Mouse (Mus musculus) cerebellum, adult 9-11 months (tissue): ENCODE results near the gene Gatad2b.

Experiments used
- DNase-seq: peaks from one replicate; pipeline ENCODE4 v3.0.0; 2022

Gatad2b gene

DNA sequence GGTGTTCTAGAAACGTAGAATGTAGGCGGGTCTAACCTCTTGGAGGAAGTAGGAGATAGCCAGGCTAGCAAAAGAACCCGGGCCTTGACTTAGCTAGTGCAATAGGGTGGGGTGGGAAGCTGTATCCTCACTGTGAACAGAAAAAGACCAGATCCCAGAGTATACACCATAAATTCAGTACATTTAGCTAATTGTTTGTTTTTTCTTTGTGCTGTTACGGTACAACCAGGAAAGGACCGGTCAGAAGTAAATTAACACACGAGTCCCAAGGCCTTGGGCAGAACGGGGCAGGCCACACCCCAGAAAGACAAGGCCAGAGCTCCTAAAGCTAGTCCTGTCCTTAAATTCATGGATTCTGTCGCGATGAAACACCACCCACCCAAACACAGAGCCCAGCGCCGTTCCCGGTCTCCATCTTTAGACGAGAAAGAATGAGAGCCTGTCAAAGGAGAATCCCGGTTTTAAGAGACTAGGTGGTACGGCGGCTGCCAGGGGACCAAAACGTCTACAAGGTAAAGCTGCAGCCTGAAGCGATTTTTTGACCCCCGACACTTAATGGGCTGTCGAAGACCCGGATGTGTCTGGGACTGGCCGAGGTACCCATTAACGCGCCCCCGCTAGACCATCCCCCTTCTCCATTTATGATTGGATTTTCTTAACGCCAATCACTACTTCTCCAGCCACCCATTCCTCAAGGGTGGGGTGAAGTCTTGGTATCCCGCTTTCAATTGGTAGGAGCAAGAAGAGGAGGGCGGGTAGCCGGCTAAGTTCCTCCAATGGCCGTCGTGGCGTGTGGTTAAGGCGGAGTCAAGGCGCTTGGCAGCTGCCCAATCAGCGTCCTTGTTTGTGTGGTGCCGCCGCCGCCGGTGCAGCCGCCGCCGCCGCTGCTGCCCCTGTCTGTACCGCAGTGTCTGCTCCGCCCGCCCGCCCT lies at the start of gene Gatad2b:
TSS of gene Gatad2b (plus strand) at position 834 of the 931 bp plus-strand sequence.
- DNase-seq, result peak; percentile 100

DNA sequence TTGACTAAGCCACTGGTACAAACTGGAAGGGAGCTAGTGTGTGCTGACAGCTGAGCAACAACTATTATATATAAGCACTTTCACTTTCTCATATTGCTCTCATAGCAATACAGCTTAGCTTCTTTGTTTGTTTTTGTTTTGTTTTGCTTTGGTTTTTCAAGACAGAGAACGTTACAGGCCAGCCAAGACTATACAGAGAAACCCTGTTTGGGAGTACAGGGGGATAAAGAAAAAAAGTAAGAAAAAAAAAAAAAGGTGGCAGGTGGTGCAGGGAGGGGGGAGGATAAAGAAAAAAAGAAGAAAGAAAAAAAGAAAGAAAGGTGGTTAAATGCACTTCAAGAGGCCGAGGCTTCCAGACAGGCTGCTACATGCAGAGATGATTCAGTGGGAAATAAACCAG lies 47.6 kb upstream of the Gatad2b start:
- DNase-seq, result no peak

GRCm38 (mm10) chr3:90247630-90247959 lies 45.4 kb upstream of the Gatad2b start:
- no peak for DNase-seq

GRCm38 (mm10) chr3:90247960-90248745 lies 44.8 kb upstream of the Gatad2b start, which contains the start of gene Slc39a1:
Gene Slc39a1, plus strand, starts transcription at chr3:90248172.
- DNase-seq, result peak; percentile 93

DNA sequence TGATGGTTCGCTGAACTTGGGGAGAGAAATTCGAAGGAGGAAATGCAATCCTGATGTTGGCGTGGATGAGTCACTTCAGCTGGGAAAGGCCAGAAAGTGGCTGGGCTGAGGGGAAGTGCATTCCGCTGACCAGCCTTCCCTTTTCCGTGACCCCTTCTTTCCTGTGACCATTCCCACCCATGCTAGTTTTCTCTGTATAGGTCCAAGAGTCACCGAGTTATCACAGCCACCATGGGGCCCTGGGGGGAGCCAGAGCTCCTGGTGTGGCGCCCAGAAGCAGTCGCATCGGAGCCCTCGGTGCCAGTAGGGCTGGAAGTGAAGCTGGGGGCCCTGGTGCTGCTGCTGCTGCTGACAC lies 44.3 kb upstream of the Gatad2b start:
- peak; percentile 62 for DNase-seq

- DNase-seq, result peak; percentile 29
Measured at GRCm38 (mm10) chr3:90250791-90251190, 42.2 kb upstream of the Gatad2b start.

GRCm38 (mm10) chr3:90251731-90252226 lies 41.2 kb upstream of the Gatad2b start:
- DNase-seq, result peak; percentile 38

GRCm38 (mm10) chr3:90252659-90253058 lies 40.3 kb upstream of the Gatad2b start:
- DNase-seq, result peak; percentile 67

- DNase-seq, result peak; percentile 57
Measured at GRCm38 (mm10) chr3:90253174-90253573, 39.8 kb upstream of the Gatad2b start.

DNA sequence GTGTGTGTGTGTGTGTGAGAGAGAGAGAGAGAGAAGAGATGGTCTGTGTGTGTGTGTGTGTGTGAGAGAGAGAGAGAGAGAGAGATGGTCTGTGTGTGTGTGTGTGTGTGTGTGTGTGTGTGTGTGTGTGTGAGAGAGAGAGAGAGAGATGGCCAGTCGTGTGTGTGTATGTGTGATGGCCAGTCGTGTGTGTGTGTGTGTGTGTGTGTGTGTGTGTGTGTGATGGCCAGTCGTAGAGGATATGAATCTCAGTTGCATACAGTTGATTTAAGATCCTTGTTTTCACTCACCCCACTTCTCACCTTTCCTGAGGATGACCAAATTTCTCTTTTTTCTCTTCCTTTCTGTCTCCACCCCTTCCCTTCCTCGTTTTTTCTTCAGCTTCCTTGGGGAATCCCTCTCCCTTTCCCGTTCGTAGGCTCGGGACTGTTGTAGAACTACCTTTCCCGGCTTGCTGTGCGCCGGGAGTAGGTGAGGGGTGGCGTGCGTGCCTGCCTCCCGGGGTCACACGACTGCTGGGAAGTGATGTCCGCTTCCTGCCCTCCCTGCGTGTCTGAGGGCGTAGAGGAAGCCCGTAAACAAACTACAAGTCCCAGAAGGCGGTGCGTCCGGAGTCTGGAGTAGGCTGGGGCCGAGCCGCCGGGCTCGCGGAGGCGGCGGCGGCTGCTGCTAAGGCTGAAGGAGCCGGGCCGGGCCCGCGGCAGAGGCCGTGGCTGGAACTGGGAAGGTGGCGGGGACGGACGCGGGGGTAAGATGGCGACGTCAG lies 39.1 kb upstream of the Gatad2b start, which contains the start of gene Crtc2:
TSS of gene Crtc2 (plus strand) at position 511 of the 766 bp plus-strand sequence.
- peak; percentile 99 for DNase-seq

DNA sequence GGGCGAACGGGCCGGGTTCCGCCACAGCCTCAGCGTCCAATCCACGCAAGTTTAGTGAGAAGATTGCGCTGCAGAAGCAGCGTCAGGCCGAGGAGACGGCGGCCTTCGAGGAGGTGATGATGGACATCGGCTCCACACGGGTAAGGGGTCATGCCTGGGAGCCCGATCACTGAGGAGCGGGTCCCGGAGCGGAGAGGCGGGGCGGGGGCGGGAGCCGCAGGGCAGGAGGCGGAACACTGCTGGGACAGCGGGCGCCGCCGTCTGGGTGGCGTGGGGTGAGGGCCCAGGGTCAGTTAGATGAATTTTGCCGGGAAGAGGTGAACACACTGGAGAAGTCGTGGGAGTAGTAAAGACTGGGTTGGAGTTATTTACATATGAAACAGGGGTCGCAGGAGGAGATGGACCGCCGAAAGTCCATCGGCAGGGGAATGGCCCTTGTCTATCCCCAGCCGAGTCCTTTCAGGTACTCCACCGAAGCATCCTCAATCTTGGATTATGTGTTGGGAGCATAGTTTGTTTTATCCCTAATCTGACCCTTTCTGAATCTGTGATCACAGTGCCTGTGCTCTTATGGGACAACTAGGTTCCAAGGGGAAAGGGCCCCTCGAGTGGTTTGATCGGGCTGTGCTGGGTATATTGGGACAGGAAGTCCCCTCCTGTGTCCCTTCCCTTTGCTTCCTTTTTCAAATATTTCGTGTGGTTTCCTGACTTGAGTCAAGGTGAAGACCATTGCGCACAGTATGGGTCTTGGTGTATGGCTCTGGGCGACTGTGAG lies 38.4 kb upstream of the Gatad2b start:
- DNase-seq, result no peak

GRCm38 (mm10) chr3:90255194-90255565 lies 37.8 kb upstream of the Gatad2b start:
- peak; percentile 50 for DNase-seq

DNA sequence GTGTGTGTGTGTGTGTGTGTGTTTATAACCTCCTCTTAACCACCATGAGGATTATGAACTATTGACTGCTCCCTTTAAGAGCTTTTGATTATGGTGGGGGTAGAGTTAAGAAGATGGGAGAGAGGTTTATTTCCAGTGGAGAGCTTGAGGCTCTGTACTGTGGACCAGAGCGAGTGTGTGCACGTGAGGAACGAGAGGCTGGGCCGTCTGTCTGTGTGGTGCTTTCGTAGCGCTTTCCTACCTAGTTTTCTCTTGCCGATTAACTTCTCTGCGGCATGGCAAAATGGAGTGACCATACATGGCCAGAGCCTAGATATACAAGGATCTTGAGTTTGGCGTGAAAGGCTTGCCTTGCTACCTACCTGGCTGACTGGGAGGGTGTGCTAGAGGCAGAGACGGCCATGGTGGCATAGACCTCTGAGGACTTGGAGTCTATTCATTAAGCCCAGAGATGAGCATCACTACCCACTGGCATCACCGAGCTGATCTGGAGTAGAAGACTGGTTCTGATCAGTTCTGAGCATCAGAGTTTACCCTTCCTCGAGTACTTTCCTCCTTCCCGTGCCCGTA lies 37.1 kb upstream of the Gatad2b start:
- peak; percentile 47 for DNase-seq

GRCm38 (mm10) chr3:90256731-90257530 lies 36.0 kb upstream of the Gatad2b start:
- DNase-seq, result peak; percentile 96

GRCm38 (mm10) chr3:90258521-90258920 lies 34.5 kb upstream of the Gatad2b start:
- peak; percentile 44 for DNase-seq

GRCm38 (mm10) chr3:90263121-90263771 lies 29.7 kb upstream of the Gatad2b start:
- DNase-seq, result peak; percentile 40

DNA sequence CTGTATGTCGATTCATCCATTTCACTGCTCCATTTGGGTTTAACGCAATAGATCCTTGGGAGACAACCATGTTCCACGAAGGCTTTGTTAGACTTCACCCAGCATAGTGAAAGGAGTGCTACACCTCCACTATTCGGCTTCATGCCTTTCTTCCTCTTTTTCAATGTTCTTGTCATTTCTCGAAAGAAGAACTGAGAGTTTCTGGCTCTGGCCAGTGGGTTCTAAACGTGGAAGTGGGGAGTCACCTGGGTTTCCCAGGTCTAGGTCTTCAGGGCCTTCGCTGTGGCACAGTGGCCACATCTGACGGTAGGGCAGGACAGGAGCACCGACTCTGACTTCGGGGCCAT lies 28.3 kb upstream of the Gatad2b start:
- no peak for DNase-seq

- DNase-seq, result peak; percentile 93
Measured at GRCm38 (mm10) chr3:90265034-90265931, 27.7 kb upstream of the Gatad2b start, which contains the start of gene Dennd4b. Gene Dennd4b, plus strand, starts transcription at chr3:90265185.
